Mouse (Mus musculus) spleen, adult 2 months (tissue): ENCODE measurements around the gene Tspan11. TPM values are rescaled to one million over a fixed set of nuclear protein-coding genes. Genes with fewer than 3 reads are reported as not detected.

ENCODE experiments used
- DNase-seq, 2 experiments: peaks; one replicate each; pipeline versions ENCODE4 v3.0.0 to v3.0.0-alpha.2; 2012 to 2021; ENCODE audit warnings: low spot score in 2 of 2, low read depth in 1 of 2
- H3K27ac ChIP-seq: fragments of 200-500 bp; 2 replicates; pipeline ENCODE4 v1.5.1; 2012; ENCODE audit warnings: low read length, inconsistent platforms; ENCODE audit not compliant: insufficient read depth
- H3K27me3 ChIP-seq: fragments of 200-500 bp; 2 replicates; pipeline ENCODE4 v1.6.1; 2012; ENCODE audit warnings: mild to moderate bottlenecking, moderate library complexity, low read length, inconsistent platforms; ENCODE audit not compliant: control insufficient read depth, insufficient read depth
- H3K36me3 ChIP-seq: fragments of 200-500 bp; 2 replicates; pipeline ENCODE4 v1.6.1; 2012; ENCODE audit warnings: mild to moderate bottlenecking, low read length, inconsistent platforms; ENCODE audit not compliant: control insufficient read depth, insufficient read depth
- H3K4me1 ChIP-seq: fragments of 200-500 bp; 2 replicates; pipeline ENCODE4 v1.6.1; 2011; ENCODE audit warnings: inconsistent platforms; ENCODE audit not compliant: control insufficient read depth, insufficient read depth, insufficient read length
- H3K4me3 ChIP-seq: fragments of 200-500 bp; 2 replicates; pipeline ENCODE4 v1.5.1; 2011; ENCODE audit warnings: mild to moderate bottlenecking, inconsistent platforms; ENCODE audit not compliant: insufficient read depth, insufficient read length; ENCODE audit errors: extremely low read depth
- CTCF ChIP-seq: fragments of 200-500 bp; IDR thresholded peaks from 2 replicates; pipeline ENCODE4 v1.5.1; 2011; ENCODE audit warnings: mild to moderate bottlenecking, inconsistent platforms; ENCODE audit not compliant: insufficient read depth, insufficient read length, insufficient replicate concordance; ENCODE audit errors: extremely low read depth
- POLR2A ChIP-seq: fragments of 200-500 bp; IDR thresholded peaks from 2 replicates; pipeline ENCODE4 v1.6.1; 2011; ENCODE audit warnings: low read depth, low read length, inconsistent platforms
- WGBS: fragments of 180-500 bp; shearing (Covaris S2); methylation state at CpG from one replicate; pipeline ENCODE4 v1.1.7; 2018; 5-methylcytosine and 5-hydroxymethylcytosine counted together
- polyA plus RNA-seq: library from polyadenylated mRNA; depleted of rRNA; stranded (reverse); fragments of >200 nt; gene quantifications from 2 replicates; pipeline ENCODE4 v1.2.3, GENCODE M21; 2012

Tspan11 gene
- polyA plus RNA-seq, 1 experiment: 0.36 TPM

- no peak for TF ChIP-seq POLR2A
- TF ChIP-seq CTCF: no peak
- H3K27me3 ChIP-seq: no peaks in the 10 kb centered on the region
- WGBS: 82% methylated on average over 6 of the region's 6 CpGs
- H3K36me3 ChIP-seq: no peaks in the 10 kb centered on the region
- H3K4me1 ChIP-seq: no peaks in the 10 kb centered on the region
- H3K4me3 ChIP-seq: no peak overlapping the region
- no peak for DNase-seq
- H3K27ac ChIP-seq: no peak overlapping the region
Observed at GRCm38 (mm10) chr6:127924750-127925149, 37.4 kb downstream of the Tspan11 start.

- DNase-seq: no peak
- Histone ChIP-seq H3K27me3 (no peaks in the 10 kb centered on the region), H3K4me1 (no peaks in the 10 kb centered on the region), H3K27ac (no peak overlapping the region), H3K36me3 (no peaks in the 10 kb centered on the region), H3K4me3 (no peak overlapping the region)
- TF ChIP-seq POLR2A (no peak), CTCF (no peak)
- WGBS: 62% methylated on average over 9 of the region's 9 CpGs
Observed at GRCm38 (mm10) chr6:127925915-127926314, 38.5 kb downstream of the Tspan11 start.

- Histone ChIP-seq H3K27ac (no peak overlapping the region), H3K4me3 (no peak overlapping the region), H3K36me3 (no peaks in the 10 kb centered on the region), H3K4me1 (no peaks in the 10 kb centered on the region), H3K27me3 (no peaks in the 10 kb centered on the region)
- 86% methylated on average over 5 of the region's 5 CpGs for WGBS
- no peak for TF ChIP-seq CTCF
- DNase-seq: no peak
Observed at GRCm38 (mm10) chr6:127928682-127929081, 41.3 kb downstream of the Tspan11 start.

DNA sequence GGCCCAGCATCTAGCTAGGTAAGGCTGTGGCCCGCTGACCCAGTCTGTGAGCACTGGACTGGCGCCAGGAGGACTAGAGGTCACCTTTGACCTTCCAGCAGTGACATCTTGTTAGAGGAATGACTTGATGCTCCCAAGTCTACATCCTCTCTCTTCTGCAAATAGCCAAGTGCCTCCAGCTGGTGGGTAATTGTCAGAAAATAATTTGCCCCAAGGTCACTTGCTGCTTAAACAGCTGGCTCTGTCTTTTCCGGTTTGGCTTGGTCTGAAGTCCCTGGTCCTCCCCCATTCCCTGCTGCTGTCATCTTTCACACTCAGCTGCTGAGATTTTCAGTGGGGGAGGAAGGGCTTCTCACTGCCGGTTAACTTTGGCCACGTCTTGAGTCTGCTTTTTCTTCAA lies 45.3 kb downstream of the Tspan11 start:
- 75% methylated on average over 5 of the region's 5 CpGs for WGBS
- H3K36me3 ChIP-seq: no peaks in the 10 kb centered on the region
- TF ChIP-seq POLR2A: no peak
- no peak for TF ChIP-seq CTCF
- DNase-seq: no peak
- no peaks in the 10 kb centered on the region for H3K27me3 ChIP-seq
- H3K27ac ChIP-seq: no peak overlapping the region
- H3K4me1 ChIP-seq: no peaks in the 10 kb centered on the region
- no peak overlapping the region for H3K4me3 ChIP-seq

GRCm38 (mm10) chr6:127933841-127934240 lies 46.5 kb downstream of the Tspan11 start:
- H3K27ac ChIP-seq: no peak overlapping the region
- WGBS: 92% methylated on average over 5 of the region's 5 CpGs
- TF ChIP-seq POLR2A (no peak), CTCF (no peak)
- no peaks in the 10 kb centered on the region for H3K27me3 ChIP-seq
- H3K36me3 ChIP-seq: no peaks in the 10 kb centered on the region
- no peak overlapping the region for H3K4me3 ChIP-seq
- H3K4me1 ChIP-seq: no peaks in the 10 kb centered on the region
- DNase-seq: no peak

DNA sequence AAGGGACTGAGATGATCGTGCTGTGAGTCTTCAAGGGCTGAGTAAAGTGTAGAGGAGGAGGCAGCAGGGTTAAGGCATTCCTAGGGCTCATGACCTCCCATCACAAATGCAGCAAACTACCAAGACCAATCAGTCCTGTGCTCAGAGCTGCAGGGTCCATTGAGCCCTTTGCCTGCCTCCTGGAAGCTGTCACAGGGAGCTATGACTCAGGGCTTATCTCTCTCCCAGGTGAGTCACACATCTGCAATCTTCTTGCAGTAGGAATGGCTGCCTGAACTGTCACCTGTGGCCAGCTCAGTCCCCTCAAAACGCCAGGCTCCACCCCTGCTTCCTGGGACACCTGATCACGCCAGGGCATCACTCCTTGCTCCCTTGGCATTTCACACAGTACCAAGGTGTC lies 47.7 kb downstream of the Tspan11 start:
- WGBS: 72% methylated on average over 3 of the region's 3 CpGs
- Histone ChIP-seq H3K36me3 (no peaks in the 10 kb centered on the region), H3K27me3 (no peaks in the 10 kb centered on the region), H3K27ac (no peak overlapping the region), H3K4me1 (no peaks in the 10 kb centered on the region), H3K4me3 (no peak overlapping the region)
- TF ChIP-seq POLR2A: no peak
- TF ChIP-seq CTCF: no peak
- no peak for DNase-seq

GRCm38 (mm10) chr6:127942421-127942820 lies 55.0 kb downstream of the Tspan11 start:
- WGBS: 89% methylated on average over 8 of the region's 8 CpGs
- no peaks in the 10 kb centered on the region for H3K36me3 ChIP-seq
- no peak overlapping the region for H3K27ac ChIP-seq
- TF ChIP-seq POLR2A (no peak), CTCF (no peak)
- no peaks in the 10 kb centered on the region for H3K27me3 ChIP-seq
- no peak for DNase-seq
- H3K4me3 ChIP-seq: no peak overlapping the region
- no peaks in the 10 kb centered on the region for H3K4me1 ChIP-seq
